Mouse (Mus musculus): ENCODE results near the gene Tex44. TPM values are rescaled to one million over a fixed set of nuclear protein-coding genes. Genes with fewer than 3 reads are reported as not detected.

Tex44 gene
- total and polyA plus RNA-seq, 2 experiments from 2014 or later: not detected

DNA sequence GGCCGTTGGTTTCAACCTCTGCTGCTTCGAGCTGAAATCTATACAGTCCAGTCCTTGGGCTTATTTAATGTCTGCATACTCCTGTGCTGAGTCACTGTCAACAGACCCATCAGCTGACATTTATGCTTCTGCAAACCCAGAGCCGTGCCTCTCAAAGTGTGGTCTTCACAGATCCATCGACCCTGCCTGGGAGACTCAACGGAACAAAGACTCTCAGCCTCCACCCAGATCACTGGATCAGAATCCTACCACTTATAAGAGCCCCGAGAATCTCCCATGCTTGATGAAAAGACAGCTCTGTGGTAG, 11.8 kb downstream of the Tex44 start:
- Histone ChIP-seq H3K27ac (no peak overlapping the region), H3K4me2 (ENCODE audit: low read depth, low read length) (no peak overlapping the region), H3K36me3 (ENCODE audit: insufficient read depth, low read length) (no peaks in the 10 kb centered on the region), H3K4me3 (ENCODE audit: low read length) (no peak overlapping the region), H3K9me3 (ENCODE audit: low read length) (no peaks in the 10 kb centered on the region), H3K4me1 (ENCODE audit: insufficient read depth, low read length) (peaks cover 24% of the 10 kb centered on the region), H3K27me3 (ENCODE audit: insufficient read depth, low read length) (no peaks in the 10 kb centered on the region), H3K9ac (replicated peaks; ENCODE audit: low read length) (no peak overlapping the region)
- TF ChIP-seq CTCF (IDR thresholded peaks at IDR 0.05; ENCODE audit: low read depth): no peak
- ATAC-seq: no peak
- 78% methylated on average over 6 of the region's 6 CpGs for WGBS
- no peak for DNase-seq (ENCODE audit: low spot score)

DNA sequence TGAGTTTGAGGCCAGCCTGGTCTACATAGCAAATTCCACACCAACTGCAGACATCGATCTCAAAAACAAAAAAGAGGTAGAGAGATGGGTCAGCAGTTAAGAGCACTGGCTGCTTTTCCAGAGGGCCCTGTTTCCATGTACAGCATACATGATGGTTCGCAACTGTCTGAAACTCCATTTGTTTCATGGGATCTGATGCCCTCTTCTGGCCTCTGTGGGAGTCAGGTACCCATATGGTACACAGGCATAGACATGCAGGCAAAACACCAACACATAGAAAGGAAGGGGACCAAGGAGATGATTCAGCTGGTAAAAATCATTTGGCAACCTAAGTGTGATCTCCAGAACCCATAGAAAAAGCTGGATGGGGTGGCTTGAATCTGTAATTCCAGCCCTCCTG, 12.4 kb downstream of the Tex44 start:
- Histone ChIP-seq H3K27ac (no peak overlapping the region), H3K27me3 (ENCODE audit: insufficient read depth, low read length) (no peaks in the 10 kb centered on the region), H3K4me2 (ENCODE audit: low read depth, low read length) (no peak overlapping the region), H3K36me3 (ENCODE audit: insufficient read depth, low read length) (no peaks in the 10 kb centered on the region), H3K4me3 (ENCODE audit: low read length) (no peak overlapping the region), H3K9ac (replicated peaks; ENCODE audit: low read length) (no peak overlapping the region), H3K4me1 (ENCODE audit: insufficient read depth, low read length) (peaks cover 27% of the 10 kb centered on the region), H3K9me3 (ENCODE audit: low read length) (no peaks in the 10 kb centered on the region)
- ATAC-seq (no peak), DNase-seq (ENCODE audit: low spot score) (peak; percentile 59)
- TF ChIP-seq CTCF (IDR thresholded peaks at IDR 0.05; ENCODE audit: low read depth): peak; percentile 60
- WGBS: 64% methylated on average over 2 of the region's 2 CpGs

DNA sequence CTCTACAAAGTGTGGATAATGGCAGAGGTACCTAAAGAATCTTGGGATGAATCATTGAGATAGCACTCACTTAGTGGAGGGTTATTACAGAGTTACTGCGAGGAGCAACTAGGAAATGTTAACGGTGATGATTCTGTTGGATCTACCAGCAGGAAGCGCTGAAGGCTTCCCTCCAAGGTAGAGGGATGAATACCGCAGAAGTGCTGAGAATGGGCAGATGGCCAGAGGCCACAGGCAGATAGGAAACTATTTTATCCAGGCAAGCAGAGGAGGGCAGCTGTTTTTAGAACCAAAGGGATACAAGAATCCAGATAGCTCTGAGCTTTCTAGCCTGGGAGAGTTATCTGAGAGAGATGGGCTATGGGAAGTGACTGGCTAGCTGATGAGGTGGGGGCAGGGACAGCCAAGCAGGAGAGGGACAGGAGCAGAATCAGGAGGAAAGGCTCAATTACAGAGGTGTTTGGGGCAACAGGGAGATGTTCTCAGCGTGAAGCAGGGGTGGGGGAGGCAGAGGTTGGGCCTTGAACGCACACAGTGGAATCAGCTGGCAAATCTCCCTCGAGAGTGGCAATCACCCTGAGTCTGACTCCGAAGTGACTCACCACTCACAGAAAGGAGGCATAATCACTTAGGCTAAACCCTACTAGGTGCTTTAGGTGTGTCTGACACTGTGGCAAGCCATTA, 13.5 kb downstream of the Tex44 start:
- H3K9ac ChIP-seq (replicated peaks; ENCODE audit: low read length): no peak overlapping the region; the same call in 1 of the 2 replicates
- no peaks in the 10 kb centered on the region for H3K9me3 ChIP-seq (ENCODE audit: low read length)
- no peak for ATAC-seq
- no peak overlapping the region for H3K4me3 ChIP-seq (ENCODE audit: low read length)
- no peak for DNase-seq (ENCODE audit: low spot score)
- no peaks in the 10 kb centered on the region for H3K27me3 ChIP-seq (ENCODE audit: insufficient read depth, low read length)
- no peaks in the 10 kb centered on the region for H3K36me3 ChIP-seq (ENCODE audit: insufficient read depth, low read length)
- WGBS: 25% methylated on average over 8 of the region's 8 CpGs
- no peak for TF ChIP-seq CTCF (IDR thresholded peaks at IDR 0.05; ENCODE audit: low read depth)
- peak overlapping the region; percentile 86; the same call in 1 of the 2 replicates for H3K4me2 ChIP-seq (ENCODE audit: low read depth, low read length)
- H3K27ac ChIP-seq: peak overlapping the region; percentile 99; the same call in 1 of the 2 replicates
- peaks cover 24% of the 10 kb centered on the region for H3K4me1 ChIP-seq (ENCODE audit: insufficient read depth, low read length)

DNA sequence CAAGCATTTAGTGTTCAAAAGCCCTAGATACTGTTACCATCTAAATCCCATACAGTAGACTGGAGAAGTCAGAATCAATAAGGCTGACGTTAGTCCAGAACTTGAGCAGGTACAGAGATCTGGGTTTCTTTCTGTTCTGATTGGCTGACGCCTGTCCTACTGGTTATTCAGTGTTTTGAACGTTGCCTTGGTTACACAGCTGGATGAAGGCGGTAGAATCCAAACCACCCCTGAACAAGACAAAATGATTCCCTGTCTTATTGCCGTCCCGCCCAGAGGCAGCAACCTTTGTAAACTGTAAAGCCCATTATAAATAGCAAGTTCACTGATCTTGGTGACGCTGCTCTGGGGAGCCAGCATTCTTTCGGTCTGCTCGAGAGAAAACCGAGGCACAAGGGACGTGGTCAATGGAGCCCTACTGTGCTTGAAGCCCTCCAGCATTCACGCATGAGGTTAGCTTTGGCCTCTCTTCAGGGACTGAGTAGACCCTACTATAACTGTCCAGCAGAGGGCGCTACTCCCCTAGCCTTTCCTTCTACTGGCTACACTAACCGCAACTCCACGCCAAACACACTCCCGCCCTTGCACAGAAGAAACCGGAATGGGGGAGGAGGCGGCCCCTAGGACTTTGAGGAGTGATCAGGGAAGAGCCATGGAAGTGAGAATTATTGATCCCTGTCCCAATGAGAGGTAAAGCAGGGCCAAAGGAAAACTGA, 14.2 kb downstream of the Tex44 start:
- H3K4me1 ChIP-seq (ENCODE audit: insufficient read depth, low read length): peaks cover 18% of the 10 kb centered on the region
- H3K4me3 ChIP-seq (ENCODE audit: low read length): peak overlapping the region; percentile 49
- peak overlapping the region; percentile 86; the same call in 1 of the 2 replicates for H3K9ac ChIP-seq (replicated peaks; ENCODE audit: low read length)
- H3K36me3 ChIP-seq (ENCODE audit: insufficient read depth, low read length): no peaks in the 10 kb centered on the region
- H3K4me2 ChIP-seq (ENCODE audit: low read depth, low read length): peak overlapping the region; percentile 86
- DNase-seq (ENCODE audit: low spot score): peak; percentile 97
- WGBS: 2% methylated on average over 18 of the region's 18 CpGs
- ATAC-seq: peak; percentile 81
- H3K9me3 ChIP-seq (ENCODE audit: low read length): no peaks in the 10 kb centered on the region
- TF ChIP-seq CTCF (IDR thresholded peaks at IDR 0.05; ENCODE audit: low read depth): peak; percentile 99
- H3K27me3 ChIP-seq (ENCODE audit: insufficient read depth, low read length): no peaks in the 10 kb centered on the region
- H3K27ac ChIP-seq: peak overlapping the region; percentile 99

DNA sequence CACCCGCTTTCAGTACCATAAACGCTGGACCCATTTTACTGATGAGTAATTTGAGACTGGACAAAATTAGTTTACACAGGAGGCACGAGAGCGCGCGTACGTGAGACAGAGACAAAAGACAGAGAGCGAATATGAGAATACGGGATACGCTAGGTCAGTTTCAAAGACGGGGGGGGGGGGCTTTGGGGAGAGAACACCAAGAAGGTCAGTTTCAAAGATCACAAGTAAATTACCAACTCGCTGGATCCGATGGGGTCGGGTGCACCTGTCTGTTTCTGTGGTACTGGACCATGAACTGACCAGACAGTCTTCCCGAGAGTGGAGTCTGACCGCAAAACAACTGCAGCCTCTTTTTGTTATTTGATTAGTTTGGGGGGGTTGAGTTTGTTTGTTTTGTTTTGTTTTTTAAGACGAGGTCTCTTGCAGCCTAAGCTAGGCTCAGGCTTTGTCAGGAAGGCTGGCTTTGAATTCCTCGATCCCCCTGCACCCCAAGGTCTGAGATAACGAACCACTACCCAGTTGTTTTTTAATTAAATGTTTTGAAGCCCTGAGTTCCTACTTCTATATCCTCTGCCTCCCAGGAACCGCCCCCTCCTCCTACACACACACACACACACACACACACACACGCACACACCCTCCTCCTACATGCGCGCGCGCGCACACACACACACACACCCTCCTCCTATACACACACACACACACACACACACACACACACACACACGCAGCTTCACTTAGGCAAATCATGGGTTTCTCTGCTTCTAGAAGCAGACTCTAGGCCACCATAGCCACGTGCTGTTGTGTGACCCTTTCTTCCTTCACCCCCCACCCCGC, 15.0 kb downstream of the Tex44 start:
- Histone ChIP-seq H3K36me3 (ENCODE audit: insufficient read depth, low read length) (no peaks in the 10 kb centered on the region), H3K4me3 (ENCODE audit: low read length) (peak overlapping the region; percentile 49), H3K27ac (peak overlapping the region; percentile 99), H3K4me1 (ENCODE audit: insufficient read depth, low read length) (peaks cover 13% of the 10 kb centered on the region), H3K9ac (replicated peaks; ENCODE audit: low read length) (peak overlapping the region; percentile 86), H3K9me3 (ENCODE audit: low read length) (no peaks in the 10 kb centered on the region), H3K4me2 (ENCODE audit: low read depth, low read length) (peak overlapping the region; percentile 86), H3K27me3 (ENCODE audit: insufficient read depth, low read length) (no peaks in the 10 kb centered on the region)
- TF ChIP-seq CTCF (IDR thresholded peaks at IDR 0.05; ENCODE audit: low read depth): 0 out of 2 replicates have a peak, but pooled peaks have one; percentile 3
- under 1% methylated on average over 29 of the region's 29 CpGs for WGBS
- ATAC-seq (peak; percentile 60), DNase-seq (ENCODE audit: low spot score) (peak; percentile 82)

DNA sequence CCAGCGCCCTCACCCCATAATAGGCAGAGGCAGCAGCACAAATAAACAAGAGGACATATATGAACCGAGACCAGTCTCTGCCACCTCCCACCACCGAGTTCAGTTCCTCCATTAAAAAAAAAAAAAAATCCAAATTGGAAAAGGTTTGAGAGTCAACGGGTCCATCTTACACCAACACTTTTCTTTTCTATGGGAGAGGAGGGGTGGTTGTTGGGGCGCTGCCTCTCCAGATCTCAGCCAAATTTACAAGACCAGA, 15.5 kb downstream of the Tex44 start:
- H3K27me3 ChIP-seq (ENCODE audit: insufficient read depth, low read length): no peaks in the 10 kb centered on the region
- DNase-seq (ENCODE audit: low spot score) (no peak), ATAC-seq (no peak)
- no peak for TF ChIP-seq CTCF (IDR thresholded peaks at IDR 0.05; ENCODE audit: low read depth)
- peak overlapping the region; percentile 86 for H3K4me2 ChIP-seq (ENCODE audit: low read depth, low read length)
- H3K4me1 ChIP-seq (ENCODE audit: insufficient read depth, low read length): peaks cover 13% of the 10 kb centered on the region
- no peaks in the 10 kb centered on the region for H3K9me3 ChIP-seq (ENCODE audit: low read length)
- WGBS: 2% methylated on average over 5 of the region's 5 CpGs
- H3K9ac ChIP-seq (replicated peaks; ENCODE audit: low read length): peak overlapping the region; percentile 86
- H3K27ac ChIP-seq: peak overlapping the region; percentile 99
- peak overlapping the region; percentile 49 for H3K4me3 ChIP-seq (ENCODE audit: low read length)
- no peaks in the 10 kb centered on the region for H3K36me3 ChIP-seq (ENCODE audit: insufficient read depth, low read length)
